Mouse (Mus musculus) spleen, adult 2 months (tissue): Measurements from ENCODE around the gene Paqr8.

Experiments used
- CTCF ChIP-seq: fragments of 200-500 bp; IDR thresholded peaks from 2 replicates; pipeline ENCODE4 v1.5.1; 2011; ENCODE audit warnings: mild to moderate bottlenecking, inconsistent platforms; ENCODE audit not compliant: insufficient read depth, insufficient read length, insufficient replicate concordance; ENCODE audit errors: extremely low read depth
- POLR2A ChIP-seq: fragments of 200-500 bp; IDR thresholded peaks from 2 replicates; pipeline ENCODE4 v1.6.1; 2011; ENCODE audit warnings: low read depth, low read length, inconsistent platforms

DNA sequence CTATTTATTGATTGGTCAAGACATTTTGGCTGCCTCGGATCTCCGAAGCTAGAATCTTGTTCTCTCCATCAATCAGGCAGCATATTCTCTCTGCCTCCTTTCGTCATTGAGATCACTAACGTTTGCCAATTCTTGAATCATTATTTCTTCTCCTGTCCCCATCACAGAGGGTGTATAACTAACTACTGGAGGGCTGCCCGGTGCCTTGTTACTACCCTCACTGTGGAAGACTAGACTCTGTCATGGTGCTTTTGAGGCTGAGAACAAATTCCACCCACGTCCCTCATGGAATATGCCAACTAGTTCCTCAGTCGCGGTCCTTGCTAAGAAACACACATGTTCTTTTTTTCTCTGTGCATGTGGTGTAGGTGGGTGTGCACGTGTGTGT is 15.7 kb downstream of the Paqr8 start:
- no peak for TF ChIP-seq POLR2A
- no peak for TF ChIP-seq CTCF
